Mouse (Mus musculus) testis, adult 2 months (tissue): ENCODE data around the gene Fasn. TPM values are rescaled to one million over a fixed set of nuclear protein-coding genes. Genes with fewer than 3 reads are reported as not detected.
A peak's percentile ranks its signal among the peaks of the same experiment; 100 is the strongest.
"Not testable (repeated sequence)": the region's sequence is repeated elsewhere in the genome, so short reads cannot be mapped to it uniquely, and the experiment has no call there.

Source experiments
- H3K27ac ChIP-seq: fragments of 200-500 bp; 2 replicates; pipeline ENCODE4 v1.5.1; 2012; ENCODE audit warnings: low read depth, low read length; ENCODE audit not compliant: control insufficient read depth, insufficient read depth
- H3K27me3 ChIP-seq: fragments of 200-500 bp; 2 replicates; pipeline ENCODE4 v1.6.1; 2012; ENCODE audit warnings: mild to moderate bottlenecking, low read length, moderate library complexity; ENCODE audit not compliant: control insufficient read depth, insufficient read depth
- H3K36me3 ChIP-seq: fragments of 200-500 bp; 2 replicates; pipeline ENCODE4 v1.6.1; 2012; ENCODE audit warnings: mild to moderate bottlenecking, low read length; ENCODE audit not compliant: control insufficient read depth, insufficient read depth
- H3K4me1 ChIP-seq: fragments of 200-500 bp; 2 replicates; pipeline ENCODE4 v1.6.1; 2012; ENCODE audit warnings: low read length; ENCODE audit not compliant: control insufficient read depth, insufficient read depth
- H3K4me3 ChIP-seq: fragments of 200-500 bp; 2 replicates; pipeline ENCODE4 v1.5.1; 2012; ENCODE audit warnings: low read depth, mild to moderate bottlenecking, low read length, moderate library complexity, mixed read lengths; ENCODE audit not compliant: control insufficient read depth
- CTCF ChIP-seq: fragments of 200-500 bp; IDR thresholded peaks from 2 replicates; pipeline ENCODE4 v1.5.1; 2012; ENCODE audit warnings: low read depth, mild to moderate bottlenecking, inconsistent platforms, low read length, moderate library complexity; ENCODE audit not compliant: control insufficient read depth, insufficient read depth, insufficient replicate concordance
- POLR2A ChIP-seq: fragments of 200-500 bp; IDR thresholded peaks from 2 replicates; pipeline ENCODE4 v1.6.1; 2012; ENCODE audit warnings: low read depth, mild to moderate bottlenecking, inconsistent platforms, low read length, moderate library complexity; ENCODE audit not compliant: control insufficient read depth
- polyA plus RNA-seq: library from polyadenylated mRNA; depleted of rRNA; stranded (reverse); fragments of >200 nt; gene quantifications from 2 replicates; pipeline ENCODE4 v1.2.3, GENCODE M21; 2012; rRNA removed

The Fasn gene
- polyA plus RNA-seq, 1 experiment, result 72.1 TPM

DNA sequence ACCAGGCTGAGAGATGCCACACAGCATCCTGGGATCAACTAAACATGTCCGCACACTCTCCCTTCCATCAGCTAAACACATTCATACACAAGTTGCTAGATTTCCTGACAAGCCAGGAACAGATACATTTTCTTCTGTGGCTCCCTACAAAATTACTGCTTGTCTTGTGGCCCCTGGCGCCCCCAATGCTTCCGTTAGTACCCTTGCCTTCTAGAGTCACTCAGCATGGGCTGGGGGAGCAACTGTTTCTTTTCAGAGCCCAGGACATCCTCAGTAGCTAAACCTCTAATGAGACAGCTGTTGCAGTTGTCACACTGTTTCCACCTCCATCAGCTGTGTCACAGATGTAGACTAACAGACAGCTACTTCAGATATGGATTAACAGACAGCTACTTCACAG, 51.6 kb downstream of the Fasn start:
- Histone ChIP-seq H3K27ac (no peak overlapping the region), H3K4me3 (no peak overlapping the region), H3K27me3 (no peaks in the 10 kb centered on the region), H3K36me3 (no peaks in the 10 kb centered on the region), H3K4me1 (peaks cover 8% of the 10 kb centered on the region)
- TF ChIP-seq POLR2A (no peak), CTCF (no peak)

DNA sequence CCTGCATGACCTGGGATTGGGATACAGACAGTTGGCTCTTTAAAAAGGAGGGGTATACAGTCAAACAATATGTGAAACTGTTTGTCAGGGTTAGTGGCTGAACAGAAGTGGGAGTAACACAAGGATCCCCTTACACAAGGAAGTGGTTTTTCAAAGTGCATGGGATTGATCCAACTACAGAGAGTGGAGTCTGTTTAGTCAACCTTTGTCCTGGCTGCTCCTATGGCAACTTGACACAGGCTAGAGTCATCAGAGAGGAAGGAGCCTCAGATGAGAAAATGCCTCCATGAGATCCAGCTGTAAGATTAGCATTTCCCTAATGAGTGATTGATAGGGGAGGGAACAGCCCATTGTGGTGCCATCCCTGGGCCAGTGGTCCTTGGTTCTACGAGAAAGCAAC, 56.1 kb downstream of the Fasn start:
- Histone ChIP-seq H3K4me3 (no peak overlapping the region), H3K4me1 (no peaks in the 10 kb centered on the region), H3K36me3 (no peaks in the 10 kb centered on the region), H3K27ac (no peak overlapping the region), H3K27me3 (no peaks in the 10 kb centered on the region)
- no peak for TF ChIP-seq CTCF
- TF ChIP-seq POLR2A, result no peak

DNA sequence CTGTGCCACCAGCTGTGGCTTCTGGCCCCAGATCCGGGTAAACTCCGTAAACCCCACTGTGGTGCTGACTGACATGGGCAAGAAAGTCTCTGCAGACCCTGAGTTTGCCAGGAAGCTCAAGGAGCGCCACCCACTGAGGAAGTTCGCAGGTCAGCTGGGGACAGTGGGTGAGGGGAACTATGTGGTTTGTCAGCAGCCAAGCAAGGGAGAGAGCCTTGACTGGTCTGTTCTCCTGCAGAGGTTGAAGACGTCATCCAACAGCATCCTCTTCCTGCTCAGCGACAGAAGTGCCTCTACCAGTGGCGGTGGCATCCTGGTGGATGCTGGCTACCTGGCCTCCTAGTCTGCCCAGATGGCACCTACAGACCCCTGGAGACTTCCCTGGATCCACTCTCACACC, 57.3 kb downstream of the Fasn start:
- H3K27me3 ChIP-seq, H3K4me1 ChIP-seq, H3K36me3 ChIP-seq, H3K27ac ChIP-seq, H3K4me3 ChIP-seq: not testable (repeated sequence)

DNA sequence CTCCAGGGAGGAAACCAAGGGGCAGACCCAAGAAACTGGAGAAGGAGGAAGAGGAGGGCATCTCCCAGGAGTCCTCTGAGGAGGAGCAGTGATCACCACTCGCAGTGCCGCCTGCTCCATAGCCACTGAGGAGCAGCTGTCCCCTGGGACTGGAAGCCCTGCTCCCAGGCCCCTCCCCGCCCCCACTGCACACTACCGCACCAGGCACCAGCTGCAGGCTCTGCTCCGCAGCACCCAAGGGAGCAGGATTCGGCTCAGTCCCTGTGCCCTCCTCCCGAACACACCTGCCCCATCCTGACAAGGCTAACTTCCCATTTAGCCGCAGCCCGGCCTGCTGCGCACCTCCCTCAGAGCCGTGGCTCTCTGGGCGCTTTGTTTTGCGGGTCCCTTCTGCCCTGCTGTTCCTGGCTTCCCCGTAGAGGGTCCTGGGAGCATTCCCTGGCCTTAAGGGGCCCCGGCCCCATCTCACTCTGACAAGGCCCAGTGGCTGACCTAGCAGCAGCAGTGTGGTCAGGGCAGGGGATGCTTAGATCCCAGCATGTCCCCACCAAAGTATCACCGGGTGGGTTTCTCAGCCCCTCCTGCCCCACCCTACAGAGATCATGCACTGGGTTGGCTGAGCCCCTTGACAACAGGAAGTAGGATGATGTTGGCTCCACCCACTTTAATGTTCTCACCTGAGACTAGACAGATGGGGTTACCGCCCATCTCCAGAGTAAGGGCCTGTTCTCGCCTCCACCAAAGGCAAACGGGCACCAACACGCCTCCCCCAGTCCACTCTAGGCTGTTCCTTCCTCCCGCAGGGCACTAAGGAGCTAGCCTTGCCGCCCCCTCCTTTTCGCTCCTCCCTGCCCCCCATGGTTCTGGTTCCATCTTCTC, 61.0 kb downstream of the Fasn start:
- H3K4me3 ChIP-seq, result peak overlapping the region; percentile 73
- H3K27ac ChIP-seq, H3K4me1 ChIP-seq, H3K36me3 ChIP-seq, H3K27me3 ChIP-seq: not testable (repeated sequence)

DNA sequence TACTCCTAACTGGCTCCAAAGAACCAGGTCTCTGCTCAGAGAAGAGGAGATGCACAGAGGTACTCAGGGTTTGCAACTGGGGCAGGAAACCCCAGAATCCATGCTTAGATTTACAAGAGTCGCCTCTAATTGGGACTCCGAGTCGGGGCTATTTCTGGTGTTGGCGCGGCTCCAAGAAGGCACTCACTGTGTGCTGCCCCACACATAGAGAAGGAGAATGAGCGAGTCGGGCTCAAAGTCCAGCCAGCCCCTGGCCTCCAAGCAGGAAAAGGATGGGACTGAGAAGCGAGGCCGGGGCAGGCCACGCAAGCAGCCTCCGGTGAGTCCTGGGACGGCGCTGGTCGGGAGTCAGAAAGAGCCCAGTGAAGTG, 61.7 kb downstream of the Fasn start, which contains the start of gene Hmga1b:
TSS of gene Hmga1b (plus strand) at position 123 of the 370 bp plus-strand sequence.
- not testable (repeated sequence) for H3K36me3 ChIP-seq, H3K27ac ChIP-seq, H3K4me1 ChIP-seq, H3K27me3 ChIP-seq
- peak within 1 kb of the TSS; percentile 73 for H3K4me3 ChIP-seq

DNA sequence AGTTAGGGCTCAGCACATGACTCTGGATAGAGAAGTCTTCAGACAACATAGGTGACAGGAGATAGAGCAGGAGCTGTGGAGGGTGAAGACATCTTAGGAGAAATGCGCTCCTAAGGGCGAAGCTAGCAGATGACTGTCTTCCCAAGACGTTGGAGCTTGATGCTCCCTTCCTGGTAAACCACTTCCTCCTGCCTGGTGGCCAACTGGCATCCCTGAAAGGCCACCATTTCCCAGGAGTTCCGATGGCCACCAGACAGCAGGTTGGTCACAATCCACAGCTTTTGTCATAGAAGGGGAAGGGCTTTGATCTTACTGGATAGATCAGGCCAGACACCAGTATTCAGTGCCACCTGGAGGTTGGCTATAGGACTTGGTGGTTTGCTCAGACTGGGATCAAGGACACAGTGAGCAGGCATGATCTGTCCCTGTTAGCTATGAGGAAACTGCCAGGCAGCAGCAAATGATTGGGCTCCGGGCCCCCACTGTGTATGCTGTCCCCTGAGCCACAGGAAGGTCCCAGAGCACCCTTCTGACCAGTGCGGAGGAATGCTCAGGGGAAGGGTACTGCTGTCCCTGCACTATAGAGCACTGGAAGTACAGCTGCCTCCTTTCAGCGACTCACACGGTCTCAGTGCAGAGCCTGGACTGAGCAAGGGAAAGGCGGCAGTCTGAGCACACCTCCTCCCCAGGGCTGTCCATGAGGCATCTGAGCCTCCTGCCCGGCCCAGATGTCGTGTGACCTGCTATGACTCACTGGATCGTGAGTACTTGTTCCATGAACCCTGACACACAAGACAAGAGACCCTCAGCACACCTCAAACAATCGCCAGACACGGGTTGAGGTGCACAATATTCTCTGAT, 62.3 kb downstream of the Fasn start:
- Histone ChIP-seq H3K27ac (no peak overlapping the region), H3K4me1 (peaks cover 3% of the 10 kb centered on the region), H3K36me3 (no peaks in the 10 kb centered on the region), H3K4me3 (peak overlapping the region; percentile 73), H3K27me3 (no peaks in the 10 kb centered on the region)
- no peak for TF ChIP-seq CTCF
- no peak for TF ChIP-seq POLR2A

DNA sequence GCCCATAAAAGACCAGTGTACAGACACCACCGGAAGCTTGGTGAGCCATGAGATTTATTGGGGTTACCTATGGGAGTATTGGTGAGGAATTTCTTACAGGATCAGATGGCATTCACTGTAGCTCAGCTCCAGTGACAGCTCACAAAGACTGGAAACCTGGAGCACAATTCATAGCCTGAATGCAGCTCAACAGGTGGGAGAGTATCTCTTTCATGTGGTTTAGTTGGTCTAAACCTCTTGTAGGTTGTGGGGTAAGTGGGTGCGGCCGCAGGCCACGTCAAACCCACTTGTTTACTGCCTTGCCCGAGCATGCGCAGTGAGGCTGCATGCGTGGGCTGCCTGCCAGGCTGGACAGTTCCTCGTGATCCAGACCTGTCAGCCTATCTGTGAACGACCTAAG, 64.1 kb downstream of the Fasn start:
- Histone ChIP-seq H3K27ac (no peak overlapping the region), H3K27me3 (no peaks in the 10 kb centered on the region), H3K4me3 (no peak overlapping the region), H3K36me3 (no peaks in the 10 kb centered on the region), H3K4me1 (peaks cover 3% of the 10 kb centered on the region)
- TF ChIP-seq POLR2A (no peak), CTCF (no peak)

Other genes starting within 250 kb of the Fasn start
- 94.7 and 101 TPM in 2 replicates for gene Arhgdia, start 242.9 kb downstream of the Fasn start, polyA plus RNA-seq
- 22.8 and 23.6 TPM in 2 replicates for gene Alyref, start 226.2 kb downstream of the Fasn start, polyA plus RNA-seq
- gene Anapc11, start 226.1 kb downstream of the Fasn start, polyA plus RNA-seq, result 178 and 209 TPM in 2 replicates
- gene Npb, start 216.1 kb downstream of the Fasn start, polyA plus RNA-seq, result 24.6 and 26.3 TPM in 2 replicates
- gene Pcyt2, start 206.6 kb downstream of the Fasn start, polyA plus RNA-seq, result 106 and 116 TPM in 2 replicates
- 22.3 and 23.9 TPM in 2 replicates for gene Sirt7, start 199.3 kb downstream of the Fasn start, polyA plus RNA-seq
- 9.5 and 10.4 TPM in 2 replicates for gene Mafg, start 190.9 kb downstream of the Fasn start, polyA plus RNA-seq
- gene Pycr1, start 180.8 kb downstream of the Fasn start, polyA plus RNA-seq, result 0.98 and 1.5 TPM in 2 replicates
- 0.61 TPM in 1 of 2 replicates, not detected in the other for gene Myadml2, start 176.4 kb downstream of the Fasn start, polyA plus RNA-seq
- 0.35 and 0.36 TPM in 2 replicates for gene Notum, start 163.4 kb downstream of the Fasn start, polyA plus RNA-seq
- 234 and 253 TPM in 2 replicates for gene Aspscr1, start 151.6 kb downstream of the Fasn start, polyA plus RNA-seq
- 54.5 and 59.7 TPM in 2 replicates for gene Cenpx, start 110.8 kb downstream of the Fasn start, polyA plus RNA-seq
- gene Lrrc45, start 110.6 kb downstream of the Fasn start, polyA plus RNA-seq, result 10.7 and 12.3 TPM in 2 replicates
- gene Rac3, start 103.1 kb downstream of the Fasn start, polyA plus RNA-seq, result 3.1 and 4.1 TPM in 2 replicates
- 3.7 and 5.5 TPM in 2 replicates for gene Dcxr, start 97.3 kb downstream of the Fasn start, polyA plus RNA-seq
- 7.7 and 9.4 TPM in 2 replicates for gene Cbr2, start 92.4 kb downstream of the Fasn start, polyA plus RNA-seq
- gene Hmga1b, start 61.8 kb downstream of the Fasn start, polyA plus RNA-seq, result 7.0 and 8.7 TPM in 2 replicates
- 11.1 and 11.3 TPM in 2 replicates for gene Rfng, start 40.3 kb downstream of the Fasn start, polyA plus RNA-seq
- 233 and 245 TPM in 2 replicates for gene Gps1, start 40.3 kb downstream of the Fasn start, polyA plus RNA-seq
- gene Dus1l, start 28.1 kb downstream of the Fasn start, polyA plus RNA-seq, result 51.1 and 51.7 TPM in 2 replicates
- 34.6 and 37.5 TPM in 2 replicates for gene Ccdc57, start 108.3 kb upstream of the Fasn start, polyA plus RNA-seq
- 3.7 and 4.4 TPM in 2 replicates for gene Slc16a3, start 123.9 kb upstream of the Fasn start, polyA plus RNA-seq
- gene Csnk1d, start 166.8 kb upstream of the Fasn start, polyA plus RNA-seq, result 97.0 and 111 TPM in 2 replicates
- gene Cd7, start 214.9 kb upstream of the Fasn start, polyA plus RNA-seq, result 0.71 and 0.95 TPM in 2 replicates
- gene Sectm1b, start 239.0 kb upstream of the Fasn start, polyA plus RNA-seq, result not detected in 2 replicates